Mouse (Mus musculus) T-helper 17 cell (primary cell): ENCODE data around the gene Htr3a.

Experiments used
- in situ Hi-C, 2 experiments: fragments of 300-600 bp; cut with MboI, MseI; formaldehyde crosslinking; loops; 1 replicate in 1 of 2; 2 replicates in 1 of 2; pipeline ENCODE4 v1.15.1; 2025; ENCODE audit warnings: high pct_unique_total_duplicates in 2 of 2

Gene Htr3a

DNA sequence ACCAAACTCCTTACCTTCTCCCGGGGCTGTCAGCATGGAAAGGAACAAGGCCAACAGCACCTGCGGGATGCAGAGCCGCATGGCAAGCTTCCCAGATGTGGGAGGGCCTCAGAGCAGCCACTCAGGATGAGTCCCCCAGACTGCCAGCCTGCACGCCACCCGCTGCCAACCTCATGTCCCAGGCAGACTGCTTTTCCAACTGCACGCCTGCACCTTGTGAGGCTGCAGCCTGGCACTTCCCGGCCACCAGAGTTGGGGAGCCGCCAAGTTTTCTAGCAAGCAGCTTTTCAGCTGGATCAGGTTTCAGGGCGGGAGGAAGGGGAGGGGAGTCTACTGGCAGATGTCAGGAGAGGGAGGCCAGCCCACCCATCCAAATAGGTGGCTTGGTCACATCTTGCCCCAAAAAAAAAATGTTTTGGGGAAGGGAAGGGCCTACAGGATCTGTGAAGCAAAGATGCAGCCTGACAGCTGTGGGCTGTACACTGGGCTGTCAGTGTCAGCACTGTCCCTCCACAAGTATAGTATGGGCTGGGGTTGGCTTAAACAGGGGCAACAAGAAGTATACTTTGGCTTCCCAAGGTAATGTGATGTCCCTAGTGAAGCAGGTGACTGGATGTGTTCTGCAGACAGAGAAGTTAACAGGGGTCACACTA lies at the start of gene Htr3a:
Gene Htr3a, minus strand, starts transcription at position 215 of the 653 bp plus-strand sequence.
- in situ Hi-C loops = no loop called here

- in situ Hi-C loops = no loop called here
These were observed 36.7 kb upstream of the Htr3a start for GRCm38 (mm10) chr9:48947565-48947964.

GRCm38 (mm10) chr9:48942349-48942748 lies 31.4 kb upstream of the Htr3a start:
- in situ Hi-C loops = no loop called here

- in situ Hi-C loops = no loop called here
These were observed 18.5 kb upstream of the Htr3a start for GRCm38 (mm10) chr9:48929436-48929835.

DNA sequence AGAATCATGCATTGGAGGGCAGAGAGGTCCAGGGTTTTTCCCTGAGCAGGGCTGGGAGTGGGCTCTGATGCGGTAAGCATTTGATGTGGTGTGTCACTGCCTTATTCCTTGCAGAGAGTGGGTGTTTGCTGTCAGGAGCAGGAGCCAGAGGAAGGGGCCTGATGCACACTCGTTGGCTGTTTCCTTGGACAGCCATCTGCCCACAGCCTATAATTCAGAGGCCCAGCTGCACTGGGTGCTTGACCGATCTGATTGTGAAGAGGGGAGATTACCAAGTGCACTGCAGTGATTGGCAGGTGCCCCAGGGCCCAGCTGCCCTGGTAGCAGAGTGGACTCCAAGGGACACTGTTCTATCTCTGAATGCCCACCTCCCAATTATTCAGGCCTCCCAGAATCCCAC lies 17.9 kb upstream of the Htr3a start:
- in situ Hi-C loops = no loop called here

GRCm38 (mm10) chr9:48916011-48916788 lies 5.3 kb upstream of the Htr3a start:
- in situ Hi-C loops = no loop called here

- in situ Hi-C loops = no loop called here
These were observed 6.5 kb downstream of the Htr3a start for GRCm38 (mm10) chr9:48904421-48904820.

DNA sequence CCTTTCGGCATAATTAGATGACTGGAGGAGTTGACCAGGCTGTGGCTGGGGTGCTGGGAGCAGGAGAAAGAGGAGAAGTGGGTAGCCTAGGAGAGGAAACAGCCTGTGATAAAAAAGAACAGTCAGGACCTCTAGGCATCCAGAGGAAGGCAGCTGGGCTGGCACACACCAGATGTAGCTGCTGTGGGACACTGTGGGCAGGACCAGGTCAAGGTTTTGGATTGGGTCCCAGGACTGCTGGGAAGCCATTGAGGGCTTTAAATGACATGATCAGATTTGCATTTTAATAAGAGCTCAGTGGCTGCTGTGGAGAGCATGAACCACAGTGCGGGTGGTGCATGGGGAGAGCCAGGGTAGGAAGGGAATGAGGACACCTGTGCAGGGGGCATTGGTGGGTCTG lies 7.1 kb downstream of the Htr3a start:
- in situ Hi-C loops = no loop called here

- in situ Hi-C loops = loop anchor here in 1 of 2 experiments (5.0 kb wide), 1 partner anchor 256 kb away; no protein-coding TSS in a partner anchor
These were observed 12.3 kb downstream of the Htr3a start for GRCm38 (mm10) chr9:48898551-48898950.

DNA sequence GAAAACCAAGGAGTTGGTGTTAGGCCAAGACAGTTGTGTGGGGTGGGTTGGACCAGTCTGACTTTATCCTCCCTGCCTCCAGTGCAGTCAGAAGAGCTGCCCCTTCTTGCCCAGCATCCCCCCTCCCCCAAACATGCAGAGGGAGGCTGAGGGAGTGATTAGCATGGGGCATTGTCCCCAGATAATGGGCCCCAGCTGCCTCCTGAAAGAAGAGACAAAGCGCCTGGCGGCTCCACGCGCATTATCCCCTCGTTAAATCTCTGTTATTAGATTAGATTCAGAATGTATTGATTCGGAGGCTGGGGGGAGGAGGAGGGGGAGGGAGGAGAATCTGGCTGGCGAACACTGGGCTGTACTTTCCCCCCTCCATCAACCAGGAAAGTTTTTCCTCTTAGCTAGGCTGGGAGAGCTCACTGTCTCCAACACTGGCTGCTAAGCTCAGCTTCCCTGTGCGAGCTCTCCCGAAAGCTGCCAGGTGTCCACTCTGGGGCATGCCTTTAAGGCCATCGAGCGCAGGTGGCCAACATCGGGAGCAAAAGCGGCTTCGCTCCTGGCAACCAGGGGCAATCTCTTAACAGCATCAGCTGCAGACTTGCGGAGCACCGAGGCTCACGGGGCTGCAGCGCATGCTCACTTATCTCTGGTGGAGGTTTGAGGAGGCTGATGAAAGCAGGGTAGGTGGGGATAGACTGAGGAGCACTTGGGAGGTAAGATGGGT lies 14.9 kb downstream of the Htr3a start:
- in situ Hi-C loops = loop anchor here in 1 of 2 experiments (5.0 kb wide), 1 partner anchor 254 kb away; no protein-coding TSS in a partner anchor

GRCm38 (mm10) chr9:48894755-48895154 lies 16.1 kb downstream of the Htr3a start:
- in situ Hi-C loops = loop anchor here (5.0 kb wide), 1 partner anchor 252 kb away; no protein-coding TSS in a partner anchor

DNA sequence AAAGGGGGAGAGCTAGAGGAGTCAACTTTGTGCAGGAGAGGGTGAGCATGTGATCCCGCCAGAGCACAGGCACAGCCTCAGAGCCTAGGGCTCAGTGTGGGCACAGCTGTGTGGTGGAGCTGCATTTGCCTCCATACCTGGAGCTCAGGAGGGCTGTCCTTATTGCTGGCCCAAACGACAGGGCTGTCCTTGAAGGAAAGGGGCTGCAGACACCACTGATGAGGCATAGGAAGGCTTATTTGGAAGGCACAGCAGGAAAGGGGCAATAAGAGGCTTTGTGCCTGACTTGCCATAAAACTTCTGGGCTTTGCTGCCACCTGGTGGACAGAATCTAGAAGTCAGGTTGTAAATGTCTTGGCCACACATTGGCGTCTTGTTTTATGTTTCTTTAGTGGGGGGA lies 16.9 kb downstream of the Htr3a start:
- in situ Hi-C loops = loop anchor here in 1 of 2 experiments (5.0 kb wide), 1 partner anchor 252 kb away; no protein-coding TSS in a partner anchor

GRCm38 (mm10) chr9:48889093-48889492 lies 21.8 kb downstream of the Htr3a start:
- in situ Hi-C loops = no loop called here

DNA sequence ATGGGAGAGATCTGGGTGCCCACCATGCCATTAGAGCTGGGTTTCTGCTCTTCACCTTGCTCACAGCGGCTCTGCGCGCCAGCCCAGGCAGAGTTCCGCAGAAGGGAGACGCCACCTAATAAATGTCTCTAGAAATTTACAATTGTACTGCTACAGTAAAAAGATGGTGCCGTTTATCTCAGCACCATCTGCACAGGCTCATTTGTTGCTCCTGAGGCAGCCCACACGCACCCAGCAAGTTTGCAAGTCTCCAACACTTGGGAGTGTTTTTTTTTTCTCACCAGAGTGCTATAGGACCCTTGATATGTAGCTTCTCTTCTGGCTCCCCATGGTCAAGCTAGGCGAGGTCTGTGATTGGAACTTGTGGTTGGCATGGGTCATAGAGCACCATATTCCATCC lies 38.0 kb downstream of the Htr3a start:
- in situ Hi-C loops = no loop called here

DNA sequence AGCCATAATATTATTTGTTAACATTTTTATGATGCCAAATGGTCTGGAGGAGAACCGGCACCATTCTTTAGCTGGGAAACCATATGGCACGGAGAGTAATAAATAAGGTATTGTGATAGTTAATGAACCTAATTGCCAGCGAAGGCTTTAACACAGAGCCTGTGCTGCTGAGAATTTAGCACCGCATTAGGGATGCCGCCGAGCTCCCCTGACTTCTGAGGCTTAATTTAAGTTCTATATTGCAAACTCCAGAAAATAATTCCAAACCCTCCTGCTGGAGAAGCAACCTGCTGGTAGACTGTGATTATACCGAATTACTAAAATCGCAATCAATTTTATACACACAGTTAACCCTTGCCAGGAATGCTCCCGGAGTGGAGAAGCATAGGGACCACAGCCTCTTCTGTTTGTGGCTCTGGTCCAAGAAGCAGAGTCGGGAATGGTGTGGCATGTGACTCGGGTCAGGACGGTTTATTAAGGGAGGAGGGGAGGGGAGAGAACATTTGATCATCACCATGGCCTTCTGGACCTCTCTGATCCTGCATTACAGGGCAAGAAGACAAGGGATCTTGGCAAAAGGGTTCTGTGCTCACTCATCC lies 44.3 kb downstream of the Htr3a start:
- in situ Hi-C loops = loop anchor here in 1 of 2 experiments (10.0 kb wide), 1 partner anchor 422 kb away; no protein-coding TSS in a partner anchor

DNA sequence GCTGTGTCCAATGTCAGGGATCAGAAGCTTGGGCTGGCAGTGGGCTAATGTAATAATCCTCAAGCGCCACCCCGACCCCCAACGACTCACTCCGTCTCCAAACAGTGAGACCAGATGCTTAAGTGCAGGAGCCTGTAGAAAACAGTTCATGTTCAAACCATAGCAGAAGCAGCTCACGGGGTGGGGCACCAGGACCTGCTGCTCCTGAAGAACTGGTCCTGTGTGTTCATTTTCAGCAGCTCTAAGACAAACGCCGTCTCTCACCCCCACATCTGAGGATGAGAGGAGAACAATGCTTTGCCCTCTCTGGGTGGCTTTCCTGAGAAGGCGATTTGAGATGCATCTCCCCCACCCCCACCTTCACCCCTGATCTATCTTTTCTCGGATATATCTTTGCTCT lies 45.7 kb downstream of the Htr3a start:
- in situ Hi-C loops = loop anchor here in 1 of 2 experiments (10.0 kb wide), 1 partner anchor 420 kb away; no protein-coding TSS in a partner anchor

DNA sequence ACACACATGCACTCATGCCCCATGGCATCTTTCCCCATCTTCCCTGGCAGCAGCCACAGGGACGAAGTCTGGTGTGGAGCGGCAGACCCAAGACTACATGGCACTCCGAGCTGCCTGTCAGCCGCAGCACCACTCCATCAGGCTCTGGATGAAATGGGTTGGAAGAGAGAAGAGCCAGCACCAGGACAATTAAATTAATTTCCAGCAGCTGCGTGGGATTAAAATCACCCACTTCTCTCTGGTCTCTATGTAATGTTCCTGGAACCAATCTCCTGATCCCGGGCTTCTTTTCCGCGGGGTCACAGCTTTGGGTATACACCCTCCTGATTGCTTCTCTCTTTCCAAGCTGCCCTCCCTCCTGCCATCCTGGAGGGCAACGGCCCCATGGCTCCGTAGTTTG lies 49.4 kb downstream of the Htr3a start:
- in situ Hi-C loops = loop anchor here in 1 of 2 experiments (10.0 kb wide), 1 partner anchor 417 kb away; no protein-coding TSS in a partner anchor

- in situ Hi-C loops = loop anchor here in 1 of 2 experiments (10.0 kb wide), 1 partner anchor 416 kb away; no protein-coding TSS in a partner anchor
These were observed 50.4 kb downstream of the Htr3a start for GRCm38 (mm10) chr9:48860526-48860845.

- in situ Hi-C loops = loop anchor here (5.0 to 10.0 kb wide), 3 partner anchors 213 to 415 kb away; no protein-coding TSS in a partner anchor
These were observed 50.9 kb downstream of the Htr3a start for GRCm38 (mm10) chr9:48859828-48860525.

GRCm38 (mm10) chr9:48857944-48858343 lies 53.0 kb downstream of the Htr3a start:
- in situ Hi-C loops = loop anchor here (5.0 kb wide), 2 partner anchors 211 to 216 kb away; no protein-coding TSS in a partner anchor

GRCm38 (mm10) chr9:48856240-48856639 lies 54.7 kb downstream of the Htr3a start:
- in situ Hi-C loops = loop anchor here (5.0 kb wide), 2 partner anchors 209 to 214 kb away; no protein-coding TSS in a partner anchor
